In the genomic region with DNA sequence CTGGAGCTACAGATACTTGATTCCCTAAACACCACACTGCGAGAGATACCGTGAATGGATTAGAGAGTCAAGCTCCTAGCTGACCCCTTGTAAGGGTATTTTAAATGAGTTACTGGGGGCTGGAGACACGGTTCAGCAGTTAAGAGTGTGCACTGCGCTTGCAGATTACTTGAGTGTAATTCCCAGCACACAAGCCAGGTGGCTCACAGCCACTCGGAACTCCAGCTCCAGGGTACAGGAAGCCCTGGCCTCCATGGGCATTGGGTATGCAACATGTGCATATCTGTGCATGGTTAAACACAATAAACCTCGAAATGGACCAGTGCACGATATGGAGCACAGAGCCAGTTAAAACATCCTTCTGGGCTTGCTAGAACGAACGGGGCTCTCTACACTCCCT, we compare ENCODE assay signal across 15 mouse cellular contexts. TPM values are rescaled to one million over a fixed set of nuclear protein-coding genes. Genes with fewer than 3 reads are reported as not detected.
A peak's percentile ranks its signal among the peaks of the same experiment; 100 is the strongest.
DNase-seq lines count a peak whose midpoint lies in the region; ATAC-seq and TF ChIP-seq lines count a peak whose summit lies in the region.
"Had no signal": no experiment of that assay in that cellular context is flagged by ENCODE, and none has a peak within 500 bp of the region (broad histone marks: within the 10 kb centered on the region; RNA-seq: fewer than 3 reads in every experiment).

No protein-coding gene starts in this region.

- no peak for ATAC-seq in forebrain, embryonic 16.5 days

- no peak overlapping the region for H3K9ac ChIP-seq in forebrain, embryonic 16.5 days (replicated peaks; ENCODE audit: low read depth, low read length)
- H3K9ac ChIP-seq: embryonic facial prominence, embryonic 15.5 days; hindbrain, embryonic 15.5 days; limb, embryonic 15.5 days had no signal

- no peak overlapping the region for H3K4me2 ChIP-seq in forebrain, embryonic 16.5 days (ENCODE audit: low read length)
- H3K4me2 ChIP-seq: embryonic facial prominence, embryonic 15.5 days; hindbrain, embryonic 15.5 days; limb, embryonic 15.5 days had no signal

- no peak overlapping the region for H3K4me3 ChIP-seq in gastrocnemius, adult 2 months
- H3K4me3 ChIP-seq in layer of hippocampus, adult 2 months: no peak overlapping the region
- H3K4me3 ChIP-seq in forebrain, embryonic 16.5 days (replicated peaks; ENCODE audit: low read length): no peak overlapping the region
- H3K4me3 ChIP-seq: embryonic facial prominence, embryonic 15.5 days; hindbrain, embryonic 15.5 days; limb, embryonic 15.5 days; megakaryocyte, embryonic 14.5 days had no signal

- H3K27ac ChIP-seq in gastrocnemius, adult 2 months: no peak overlapping the region
- H3K27ac ChIP-seq in layer of hippocampus, adult 2 months: peak overlapping the region; percentile 44; the same call in 1 of the 2 replicates
- no peak overlapping the region for H3K27ac ChIP-seq in forebrain, embryonic 16.5 days (ENCODE audit: low read length)
- H3K27ac ChIP-seq: embryonic facial prominence, embryonic 15.5 days; hindbrain, embryonic 15.5 days; limb, embryonic 15.5 days had no signal

- DNase-seq in gastrocnemius, adult 2 months: no peak
- DNase-seq in gastrocnemius, postnatal 25 days: no peak
- DNase-seq in layer of hippocampus, adult 2 months (ENCODE audit: low spot score in 2 of 2): no peak
- DNase-seq in layer of hippocampus, adult 11-12 months (ENCODE audit: low spot score): no peak
- DNase-seq in right cerebral cortex, postnatal 14 days: peak; percentile 48
- no peak for DNase-seq in right cerebral cortex, adult 2 months (ENCODE audit: low spot score in 2 of 2)
- no peak for DNase-seq in Muller cell, postnatal 12 days (ENCODE audit: inconsistent ontology term)
- DNase-seq: heart, adult 18-20 months had no signal

- intact Hi-C loops in gastrocnemius, adult 2 months (cut with DNase I): no loop called here

- peaks cover 3% of the 10 kb centered on the region; the same call in 1 of the 2 replicates for H3K4me1 ChIP-seq in forebrain, embryonic 16.5 days (replicated peaks; ENCODE audit: control insufficient read depth, insufficient read depth, low read length)
- H3K4me1 ChIP-seq: embryonic facial prominence, embryonic 15.5 days; hindbrain, embryonic 15.5 days; limb, embryonic 15.5 days had no signal

- TF ChIP-seq CTCF in gastrocnemius, adult 2 months (IDR thresholded peaks at IDR 0.05): peak; percentile 40
- peak; percentile 78 for TF ChIP-seq CTCF in layer of hippocampus, adult 2 months (conservative IDR thresholded peaks at IDR 0.05)

- peaks cover 57% of the 10 kb centered on the region for H3K36me3 ChIP-seq in forebrain, embryonic 16.5 days (ENCODE audit: control insufficient read depth, insufficient read depth)

- no peaks in the 10 kb centered on the region for H3K9me3 ChIP-seq in forebrain, embryonic 16.5 days (ENCODE audit: control insufficient read depth, low read length)
- H3K9me3 ChIP-seq: embryonic facial prominence, embryonic 15.5 days; hindbrain, embryonic 15.5 days; limb, embryonic 15.5 days; megakaryocyte, embryonic 14.5 days had no signal

- H3K27me3 ChIP-seq in forebrain, embryonic 16.5 days (replicated peaks; ENCODE audit: control insufficient read depth, insufficient read depth, low read length): no peaks in the 10 kb centered on the region
- H3K27me3 ChIP-seq: embryonic facial prominence, embryonic 15.5 days; hindbrain, embryonic 15.5 days; limb, embryonic 15.5 days had no signal

- whole genome bisulfite sequencing in forebrain, embryonic 16.5 days: 86% methylated on average over 9 of the region's 9 CpGs

RNA-seq across cellular contexts. Expression of gene Gtf2ird1, which starts 44.9 kb away (rescaled TPM):
- 10 to 100 TPM; 14.6 to 21.5 TPM for total RNA-seq in gastrocnemius, adult 2 months (2021)
- total RNA-seq in gastrocnemius, postnatal 25 days (2021): 1 to 10 TPM; 9.6 to 9.9 TPM
- 10 to 100 TPM; 22.8 to 25.4 TPM for total RNA-seq in layer of hippocampus, adult 2 months (2021)
- polyA plus RNA-seq in forebrain, embryonic 16.5 days (2015; fragmentation: Nextera tagmentation; extraction: Ambion mirVana): 83.9 and 96.6 TPM in 2 replicates

RNA-seq across cellular contexts. Expression of gene Clip2, which starts 50.8 kb away (rescaled TPM):
- 1 to 10 TPM; 3.0 to 4.2 TPM for total RNA-seq in gastrocnemius, adult 2 months (2021)
- total RNA-seq in gastrocnemius, postnatal 25 days (2021): 1 to 10 TPM; 3.6 to 4.0 TPM
- 10 to 100 TPM; 90.0 to 99.3 TPM for total RNA-seq in layer of hippocampus, adult 2 months (2021)
- 16.2 and 16.6 TPM in 2 replicates for polyA plus RNA-seq in forebrain, embryonic 16.5 days (2015; fragmentation: Nextera tagmentation; extraction: Ambion mirVana)

RNA-seq across cellular contexts. Expression of gene Syna, which starts 58.5 kb away (rescaled TPM):
- not detected for total RNA-seq in gastrocnemius, adult 2 months (2021)
- not detected for total RNA-seq in gastrocnemius, postnatal 25 days (2021)
- 1 to 10 TPM; 5.4 to 6.8 TPM for total RNA-seq in layer of hippocampus, adult 2 months (2021)
- 0.41 and 0.86 TPM in 2 replicates for polyA plus RNA-seq in forebrain, embryonic 16.5 days (2015; fragmentation: Nextera tagmentation; extraction: Ambion mirVana)
- total RNA-seq: adrenal gland, postnatal 36 days; heart, adult 18-20 months had no signal
- polyA plus RNA-seq: neural tube, embryonic 11.5 days had no signal

Comparison
In these comparisons a context has a peak if more than half of its experiments do, and no peak if none do; other contexts are left out.
1. RNA of gene Clip2, which starts 50.8 kb away (total RNA-seq): 90.0 to 99.3 TPM in layer of hippocampus, adult 2 months; 3.0 to 4.2 TPM in gastrocnemius, adult 2 months and 3.6 to 4.0 TPM in gastrocnemius, postnatal 25 days; every median in the first group is over 10 times any median in the second.
2. RNA of gene Syna, which starts 58.5 kb away (total RNA-seq): 5.4 to 6.8 TPM in layer of hippocampus, adult 2 months; not detected in gastrocnemius, postnatal 25 days and not detected in gastrocnemius, adult 2 months; every median in the first group is over 4 times any median in the second.